Mouse (Mus musculus): ENCODE data around the gene Hunk.

DNA sequence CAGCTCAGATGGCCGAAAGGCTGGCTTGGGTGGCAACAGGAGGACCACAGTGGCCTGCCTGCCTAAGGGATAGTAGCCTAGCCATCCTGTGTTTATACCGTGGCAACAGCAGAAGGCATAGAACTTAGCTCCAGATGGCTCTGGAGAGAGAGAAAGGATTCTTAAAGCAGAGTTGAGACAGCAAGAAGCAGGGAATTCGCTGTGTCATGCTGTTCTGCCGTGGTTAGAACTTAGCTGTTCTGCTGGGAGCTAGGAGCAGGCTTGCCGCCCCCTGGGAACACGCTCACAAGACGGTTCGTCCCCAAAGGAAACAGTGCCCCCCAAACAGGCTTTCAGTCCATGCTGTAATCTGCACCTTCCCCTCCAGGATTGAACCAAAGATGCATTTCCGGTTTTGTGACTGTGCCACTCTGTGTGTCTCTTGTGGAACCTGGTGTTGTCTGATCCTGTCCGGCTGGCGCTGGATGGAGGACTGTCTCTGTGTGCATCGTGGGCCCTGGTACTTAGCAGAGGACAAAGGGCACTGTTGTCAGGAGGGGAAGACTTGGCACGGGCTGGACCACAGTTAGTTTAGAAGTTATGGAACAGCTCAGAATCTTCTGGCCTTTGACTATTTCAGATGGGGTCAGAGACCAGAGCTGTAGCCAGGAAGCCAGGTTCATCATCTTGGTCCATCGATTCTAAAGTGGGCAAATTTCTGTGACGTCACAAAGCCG is 112.1 kb downstream of the Hunk start:
- TF ChIP-seq CTCF (IDR thresholded peaks at IDR 0.05; ENCODE audit: low read depth) (no peak), EP300 (optimal IDR thresholded peaks at IDR 0.05) (no peak)

Data from stomach, postnatal 0 days (tissue).